Mouse (Mus musculus): ENCODE results near the gene Calr3. TPM values are rescaled to one million over a fixed set of nuclear protein-coding genes. Genes with fewer than 3 reads are reported as not detected.

Calr3 gene
- polyA plus RNA-seq, 1 experiment, result 13.0 TPM

- Histone ChIP-seq H3K4me1 (ENCODE audit: control insufficient read depth, insufficient read depth, insufficient read length, low read length) (peaks cover 43% of the 10 kb centered on the region), H3K4me3 (ENCODE audit: insufficient read depth, low read depth, low read length) (no peak overlapping the region)
Observed at GRCm38 (mm10) chr8:72413839-72414238, 29.8 kb downstream of the Calr3 start.

GRCm38 (mm10) chr8:72409443-72409842 is 34.2 kb downstream of the Calr3 start:
- no peak overlapping the region for H3K4me3 ChIP-seq (ENCODE audit: insufficient read depth, low read depth, low read length)
- H3K27ac ChIP-seq (replicated peaks; ENCODE audit: low read depth, low read length), result 0 out of 2 replicates have a peak overlapping the region, but pooled peaks have one; percentile 43
- peaks cover 22% of the 10 kb centered on the region for H3K4me1 ChIP-seq (ENCODE audit: control insufficient read depth, insufficient read depth, insufficient read length, low read length)

More at GRCm38 (mm10) chr8:72413839-72414238, 29.8 kb downstream of the Calr3 start:
- H3K27ac ChIP-seq (replicated peaks; ENCODE audit: low read depth, low read length), result no peak overlapping the region

- no peak overlapping the region for H3K4me3 ChIP-seq (ENCODE audit: insufficient read depth, low read depth, low read length)
- H3K27ac ChIP-seq (replicated peaks; ENCODE audit: low read depth, low read length), result no peak overlapping the region
- H3K4me1 ChIP-seq (ENCODE audit: control insufficient read depth, insufficient read depth, insufficient read length, low read length), result peaks cover 27% of the 10 kb centered on the region
Observed at GRCm38 (mm10) chr8:72407878-72408277, 35.8 kb downstream of the Calr3 start.

- H3K4me3 ChIP-seq (ENCODE audit: insufficient read depth, low read depth, low read length), result no peak overlapping the region
- peaks cover 19% of the 10 kb centered on the region for H3K4me1 ChIP-seq (ENCODE audit: control insufficient read depth, insufficient read depth, insufficient read length, low read length)
- no peak overlapping the region for H3K27ac ChIP-seq (replicated peaks; ENCODE audit: low read depth, low read length)
Observed at GRCm38 (mm10) chr8:72402981-72403380, 40.7 kb downstream of the Calr3 start.

GRCm38 (mm10) chr8:72401381-72401780 is 42.3 kb downstream of the Calr3 start:
- Histone ChIP-seq H3K4me1 (ENCODE audit: control insufficient read depth, insufficient read depth, insufficient read length, low read length) (peaks cover 19% of the 10 kb centered on the region), H3K27ac (replicated peaks; ENCODE audit: low read depth, low read length) (no peak overlapping the region), H3K4me3 (ENCODE audit: insufficient read depth, low read depth, low read length) (no peak overlapping the region)

- H3K27ac ChIP-seq (replicated peaks; ENCODE audit: low read depth, low read length), result no peak overlapping the region
- H3K4me1 ChIP-seq (ENCODE audit: control insufficient read depth, insufficient read depth, insufficient read length, low read length), result no peaks in the 10 kb centered on the region
- no peak overlapping the region for H3K4me3 ChIP-seq (ENCODE audit: insufficient read depth, low read depth, low read length)
Observed at GRCm38 (mm10) chr8:72385737-72386136, 57.9 kb downstream of the Calr3 start.

- Histone ChIP-seq H3K4me3 (ENCODE audit: insufficient read depth, low read depth, low read length) (no peak overlapping the region), H3K4me1 (ENCODE audit: control insufficient read depth, insufficient read depth, insufficient read length, low read length) (no peaks in the 10 kb centered on the region), H3K27ac (replicated peaks; ENCODE audit: low read depth, low read length) (no peak overlapping the region)
Observed at GRCm38 (mm10) chr8:72382395-72382794, 61.3 kb downstream of the Calr3 start.

- H3K4me3 ChIP-seq (ENCODE audit: insufficient read depth, low read depth, low read length), result no peak overlapping the region
- H3K27ac ChIP-seq (replicated peaks; ENCODE audit: low read depth, low read length), result no peak overlapping the region
- no peaks in the 10 kb centered on the region for H3K4me1 ChIP-seq (ENCODE audit: control insufficient read depth, insufficient read depth, insufficient read length, low read length)
Observed at GRCm38 (mm10) chr8:72380656-72381055, 63.0 kb downstream of the Calr3 start.

- H3K4me3 ChIP-seq (ENCODE audit: insufficient read depth, low read depth, low read length), result no peak overlapping the region
- H3K4me1 ChIP-seq (ENCODE audit: control insufficient read depth, insufficient read depth, insufficient read length, low read length), result no peaks in the 10 kb centered on the region
- H3K27ac ChIP-seq (replicated peaks; ENCODE audit: low read depth, low read length), result no peak overlapping the region
Observed at GRCm38 (mm10) chr8:72376900-72377299, 66.8 kb downstream of the Calr3 start.

- no peak overlapping the region for H3K27ac ChIP-seq (replicated peaks; ENCODE audit: low read depth, low read length)
- H3K4me1 ChIP-seq (ENCODE audit: control insufficient read depth, insufficient read depth, insufficient read length, low read length), result no peaks in the 10 kb centered on the region
- H3K4me3 ChIP-seq (ENCODE audit: insufficient read depth, low read depth, low read length), result no peak overlapping the region
Observed at GRCm38 (mm10) chr8:72376309-72376708, 67.4 kb downstream of the Calr3 start.

- no peak overlapping the region for H3K27ac ChIP-seq (replicated peaks; ENCODE audit: low read depth, low read length)
Observed at GRCm38 (mm10) chr8:72375161-72375560, 68.5 kb downstream of the Calr3 start.

More at GRCm38 (mm10) chr8:72375161-72375560, 68.5 kb downstream of the Calr3 start:
- Histone ChIP-seq H3K4me1 (ENCODE audit: control insufficient read depth, insufficient read depth, insufficient read length, low read length) (no peaks in the 10 kb centered on the region), H3K4me3 (ENCODE audit: insufficient read depth, low read depth, low read length) (no peak overlapping the region)

Other genes starting within 250 kb of the Calr3 start
- gene Cib3, start 231.0 kb downstream of the Calr3 start, polyA plus RNA-seq (2012; ENCODE audit: insufficient read depth, insufficient read length, missing spikeins), result 2.0 TPM in 1 of 2 replicates, not detected in the other
- not detected in 2 replicates for gene Gm11034, start 230.2 kb downstream of the Calr3 start, polyA plus RNA-seq (2012; ENCODE audit: insufficient read depth, insufficient read length, missing spikeins)
- 26.9 and 41.8 TPM in 2 replicates for gene Fam32a, start 224.1 kb downstream of the Calr3 start, polyA plus RNA-seq (2012; ENCODE audit: insufficient read depth, insufficient read length, missing spikeins)
- 35.6 and 49.6 TPM in 2 replicates for gene Ap1m1, start 203.9 kb downstream of the Calr3 start, polyA plus RNA-seq (2012; ENCODE audit: insufficient read depth, insufficient read length, missing spikeins)
- gene Gm10282, start 138.6 kb downstream of the Calr3 start, polyA plus RNA-seq (2012; ENCODE audit: insufficient read depth, insufficient read length, missing spikeins), result not detected in 2 replicates
- 30.6 and 88.0 TPM in 2 replicates for gene Klf2, start 124.8 kb downstream of the Calr3 start, polyA plus RNA-seq (2012; ENCODE audit: insufficient read depth, insufficient read length, missing spikeins)
- gene Eps15l1, start 22.4 kb downstream of the Calr3 start, polyA plus RNA-seq (2012; ENCODE audit: insufficient read depth, insufficient read length, missing spikeins), result 18.0 and 21.1 TPM in 2 replicates
- 3.1 and 4.9 TPM in 2 replicates for gene 1700030K09Rik, start within 50 bp of the Calr3 start, polyA plus RNA-seq (2012; ENCODE audit: insufficient read depth, insufficient read length, missing spikeins)
- 12.8 and 17.7 TPM in 2 replicates for gene Cherp, start 31.4 kb upstream of the Calr3 start, polyA plus RNA-seq (2012; ENCODE audit: insufficient read depth, insufficient read length, missing spikeins)
- gene Slc35e1, start 48.7 kb upstream of the Calr3 start, polyA plus RNA-seq (2012; ENCODE audit: insufficient read depth, insufficient read length, missing spikeins), result 15.0 and 15.8 TPM in 2 replicates
- 3.3 TPM in 2 replicates for gene Med26, start 104.4 kb upstream of the Calr3 start, polyA plus RNA-seq (2012; ENCODE audit: insufficient read depth, insufficient read length, missing spikeins)
- gene Smim7, start 127.2 kb upstream of the Calr3 start, polyA plus RNA-seq (2012; ENCODE audit: insufficient read depth, insufficient read length, missing spikeins), result 92.7 and 120 TPM in 2 replicates
- 15.0 and 25.4 TPM in 2 replicates for gene Tmem38a, start 128.2 kb upstream of the Calr3 start, polyA plus RNA-seq (2012; ENCODE audit: insufficient read depth, insufficient read length, missing spikeins)
- gene Nwd1, start 202.8 kb upstream of the Calr3 start, polyA plus RNA-seq (2012; ENCODE audit: insufficient read depth, insufficient read length, missing spikeins), result not detected in 2 replicates